Mouse (Mus musculus) cerebellum, adult (tissue): ENCODE results near the gene Isg20.

ENCODE experiments used
- ATAC-seq: cut with Nextera tagmentation; 2 replicates; pipeline ENCODE4 v1.9.2; 2017; ENCODE audit warnings: mild to moderate bottlenecking, moderate library complexity, mixed read lengths; ENCODE audit not compliant: insufficient number of reproducible peaks, low FRiP score, low TSS enrichment

The Isg20 gene

GRCm38 (mm10) chr7:78953886-78954572 lies 40.8 kb downstream of the Isg20 start:
- ATAC-seq: no peak

GRCm38 (mm10) chr7:78954619-78955018 lies 41.4 kb downstream of the Isg20 start:
- no peak for ATAC-seq

GRCm38 (mm10) chr7:78955086-78955485 lies 41.9 kb downstream of the Isg20 start:
- no peak for ATAC-seq

GRCm38 (mm10) chr7:78958499-78959073 lies 45.4 kb downstream of the Isg20 start:
- no peak for ATAC-seq

- ATAC-seq: no peak
Observed at GRCm38 (mm10) chr7:78963891-78964290, 50.7 kb downstream of the Isg20 start.
